Mouse (Mus musculus) heart, adult 2 months (tissue): Measurements from ENCODE around the gene Rnf38.

Experiments
- CTCF ChIP-seq: fragments of 200-600 bp; IDR thresholded peaks from 2 replicates; pipeline ENCODE4 v1.8.1; 2022; ENCODE audit warnings: antibody characterized with exemption, mild to moderate bottlenecking, moderate library complexity
- POLR2A ChIP-seq: fragments of 200-500 bp; IDR thresholded peaks from 2 replicates; pipeline ENCODE4 v1.6.1; 2011; ENCODE audit warnings: mild to moderate bottlenecking, low read depth, low read length, control low read depth; ENCODE audit not compliant: insufficient read depth

GRCm38 (mm10) chr4:44106297-44106821, 127.2 kb downstream of the Rnf38 start:
- TF ChIP-seq CTCF: no peak
- no peak for TF ChIP-seq POLR2A
